Mouse (Mus musculus): ENCODE results near the gene Cdh18.
"Not testable (repeated sequence)": the region's sequence is repeated elsewhere in the genome, so short reads cannot be mapped to it uniquely, and the experiment has no call there.

Cdh18 gene

GRCm38 (mm10) chr15:23212068-23212467 is 663.2 kb downstream of the Cdh18 start:
- DNase-seq (ENCODE audit: low spot score in 2 of 2) = no peak

DNA sequence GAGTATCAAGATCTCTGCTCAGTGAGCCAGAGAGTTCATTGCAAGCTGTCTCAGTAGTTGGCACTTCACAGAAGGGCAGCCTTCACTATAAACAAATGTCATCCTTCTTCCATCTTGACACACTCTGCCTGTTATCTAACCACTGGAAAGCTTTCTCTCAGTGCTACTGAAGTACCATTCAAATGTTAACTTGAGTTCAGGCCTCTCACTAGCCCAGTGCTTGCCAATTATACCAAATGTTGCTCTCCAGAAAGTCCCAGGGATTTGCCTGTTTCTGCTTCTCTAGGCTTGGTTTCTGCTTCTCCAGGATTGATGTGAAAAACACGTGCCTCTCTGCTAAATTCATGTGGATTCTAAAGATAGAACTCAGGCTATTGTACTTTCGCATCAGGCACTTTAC is 681.8 kb downstream of the Cdh18 start:
- DNase-seq (ENCODE audit: low spot score in 2 of 2) = no peak

- DNase-seq (ENCODE audit: low spot score in 2 of 2) = no peak
Observed at GRCm38 (mm10) chr15:23257751-23258440, 709.1 kb downstream of the Cdh18 start.

- DNase-seq (ENCODE audit: low spot score in 2 of 2) = no peak
Observed at GRCm38 (mm10) chr15:23278421-23278820, 729.6 kb downstream of the Cdh18 start.

- no peak for DNase-seq (ENCODE audit: low spot score in 2 of 2)
Observed at GRCm38 (mm10) chr15:23305018-23305417, 756.2 kb downstream of the Cdh18 start.

DNA sequence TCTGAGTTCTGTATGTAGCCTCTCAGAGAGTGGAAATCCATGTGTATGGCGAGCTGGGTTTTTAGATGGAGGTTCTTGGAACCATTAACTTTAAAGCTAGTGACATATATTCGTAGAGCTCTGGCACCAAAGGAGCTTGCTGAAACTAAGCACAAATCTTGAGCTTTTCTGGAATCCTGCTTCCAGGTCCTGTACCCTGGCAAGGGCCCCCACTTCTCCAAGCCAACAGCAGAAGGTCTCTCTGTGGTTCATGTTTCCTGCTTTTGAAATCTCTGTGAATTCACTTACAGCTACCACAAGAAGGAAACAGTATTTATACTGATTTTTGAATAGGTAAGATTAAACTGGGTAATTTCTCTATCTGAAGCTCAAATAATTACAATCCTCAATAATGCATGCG is 767.9 kb downstream of the Cdh18 start:
- DNase-seq (ENCODE audit: low spot score in 2 of 2) = no peak

DNA sequence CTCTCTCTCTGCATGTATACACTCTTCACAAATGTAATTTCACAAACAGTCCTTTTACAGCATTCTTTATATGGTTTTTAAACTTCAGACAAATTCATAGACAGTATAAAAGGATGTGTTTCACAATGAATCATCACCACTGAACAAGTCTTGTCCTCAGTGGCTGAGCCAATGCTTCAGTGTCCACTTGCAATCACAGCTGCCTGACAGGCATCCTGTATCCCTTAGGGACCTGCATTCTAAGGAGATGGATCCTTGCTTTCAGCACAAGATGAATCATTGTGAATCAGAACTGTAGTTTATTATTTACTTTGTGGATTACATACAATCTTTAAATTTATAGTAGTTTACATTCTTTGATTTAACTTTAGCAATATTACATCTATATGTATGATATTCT is 768.6 kb downstream of the Cdh18 start:
- DNase-seq (ENCODE audit: low spot score in 2 of 2) = no peak

DNA sequence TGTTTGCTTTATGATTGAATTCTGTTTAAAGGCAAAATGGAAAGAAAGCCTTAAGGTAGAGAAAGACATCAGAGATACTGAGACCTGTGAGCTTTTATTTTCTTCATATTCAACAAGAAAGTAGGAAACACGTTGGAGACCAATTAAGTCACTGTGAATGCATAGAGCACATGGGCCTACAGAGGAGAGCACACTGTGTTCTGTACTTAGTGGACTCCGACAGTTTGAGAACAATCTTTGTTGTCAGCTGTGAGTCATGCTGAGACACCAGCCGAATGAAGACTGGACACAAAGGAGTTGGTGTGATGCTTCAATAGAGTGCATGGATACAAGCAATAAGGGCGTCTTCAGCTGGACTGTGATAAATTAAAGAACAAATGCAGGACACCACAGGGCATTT is 791.5 kb downstream of the Cdh18 start:
- DNase-seq (ENCODE audit: low spot score in 2 of 2) = not testable (repeated sequence)

DNA sequence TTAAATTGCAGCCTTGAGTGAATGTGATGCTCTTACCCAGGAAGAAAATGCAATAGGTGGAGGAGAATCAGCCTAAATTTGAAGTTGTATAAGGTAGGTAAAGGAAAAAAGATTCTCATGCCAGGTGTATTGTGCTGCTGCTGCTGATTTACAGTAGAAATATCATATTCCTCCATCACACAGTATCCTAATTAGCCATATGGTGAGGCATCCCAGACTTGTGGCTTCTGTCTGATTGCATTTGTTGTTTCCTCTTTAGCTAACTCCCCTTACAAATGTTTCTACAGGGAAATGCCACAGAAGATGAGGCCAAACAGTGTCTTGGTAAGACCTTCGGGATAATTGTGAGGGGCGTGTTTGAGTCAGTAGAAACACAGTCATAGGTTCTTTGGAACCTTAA is 802.3 kb downstream of the Cdh18 start:
- DNase-seq (ENCODE audit: low spot score in 2 of 2) = no peak

GRCm38 (mm10) chr15:23366325-23366724 is 817.5 kb downstream of the Cdh18 start:
- DNase-seq (ENCODE audit: low spot score in 2 of 2) = no peak

DNA sequence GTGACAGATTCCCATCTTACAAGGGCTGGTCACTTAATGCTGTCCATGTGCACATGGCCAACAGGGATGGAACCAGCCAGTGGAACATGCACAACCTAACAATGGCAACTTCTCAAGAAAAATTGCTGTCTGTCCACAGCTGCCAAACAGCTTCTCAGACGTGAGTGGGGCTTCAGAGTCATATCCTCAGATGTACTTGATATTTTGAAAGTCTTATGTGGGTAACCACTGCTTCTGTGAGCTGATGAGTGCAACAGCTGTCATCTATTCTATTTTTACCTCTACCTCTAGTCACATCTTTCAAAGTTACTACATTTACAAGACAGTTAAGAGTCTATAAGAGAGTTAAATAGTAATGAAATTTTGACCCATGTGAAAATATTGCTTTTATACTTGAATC is 818.9 kb downstream of the Cdh18 start:
- no peak for DNase-seq (ENCODE audit: low spot score in 2 of 2)

DNA sequence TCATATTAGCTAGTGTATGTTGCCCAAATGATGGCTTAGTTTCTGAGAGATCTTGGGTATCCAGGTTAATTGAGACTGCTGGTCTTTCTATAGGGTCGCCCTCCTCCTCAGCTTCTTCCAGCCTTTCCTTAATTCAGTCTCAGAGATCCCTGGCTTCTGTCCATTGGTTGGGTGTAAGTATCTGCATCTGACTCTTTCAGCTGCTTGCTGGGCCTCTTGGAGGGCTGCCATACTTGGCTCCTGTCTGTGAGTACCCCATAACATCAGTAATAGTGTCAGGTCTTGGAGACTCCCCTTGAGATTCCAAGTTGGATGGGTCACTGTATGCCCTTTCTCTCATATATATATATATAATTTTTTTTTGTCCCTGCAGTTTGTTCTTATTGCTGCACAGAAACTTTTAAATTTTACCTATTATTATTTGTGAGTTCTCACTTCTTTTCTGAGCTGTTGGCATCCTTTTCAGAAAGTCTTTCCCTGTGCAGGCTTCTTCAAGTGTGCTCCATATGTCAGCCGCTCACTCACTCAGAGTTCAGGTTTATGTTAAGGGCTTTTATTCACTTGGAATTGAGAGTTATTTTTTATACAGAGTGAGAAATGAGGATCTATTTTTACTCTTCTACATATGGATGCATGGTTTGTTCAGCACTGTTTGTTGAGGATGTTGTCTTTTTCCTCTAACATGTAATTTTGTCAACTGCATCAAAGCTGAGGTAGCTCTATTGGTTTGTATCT is 829.4 kb downstream of the Cdh18 start:
- no peak for DNase-seq (ENCODE audit: low spot score in 2 of 2)

- DNase-seq (ENCODE audit: low spot score in 2 of 2) = no peak
Observed at GRCm38 (mm10) chr15:23385816-23386215, 837.0 kb downstream of the Cdh18 start.

- no peak for DNase-seq (ENCODE audit: low spot score in 2 of 2)
Observed at GRCm38 (mm10) chr15:23396646-23397045, 847.8 kb downstream of the Cdh18 start.

DNA sequence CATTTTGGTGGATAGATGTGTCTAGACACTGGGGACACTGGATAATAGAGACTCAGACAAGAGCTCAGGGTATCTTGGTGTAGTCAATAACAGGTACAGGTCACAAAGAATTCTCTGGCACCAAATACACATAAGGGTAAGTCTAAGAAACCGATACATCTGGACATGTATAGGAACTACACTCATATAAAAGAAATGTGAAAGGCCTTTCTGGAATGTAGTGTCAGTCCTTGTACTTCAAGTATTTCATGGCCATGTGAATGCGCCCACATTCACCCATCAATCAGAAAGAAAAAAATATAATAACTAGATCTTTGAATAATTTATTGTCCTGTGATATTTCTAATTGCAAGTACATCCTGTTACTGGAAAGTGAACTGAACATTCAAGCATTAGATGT is 855.0 kb downstream of the Cdh18 start:
- DNase-seq (ENCODE audit: low spot score in 2 of 2) = no peak

DNA sequence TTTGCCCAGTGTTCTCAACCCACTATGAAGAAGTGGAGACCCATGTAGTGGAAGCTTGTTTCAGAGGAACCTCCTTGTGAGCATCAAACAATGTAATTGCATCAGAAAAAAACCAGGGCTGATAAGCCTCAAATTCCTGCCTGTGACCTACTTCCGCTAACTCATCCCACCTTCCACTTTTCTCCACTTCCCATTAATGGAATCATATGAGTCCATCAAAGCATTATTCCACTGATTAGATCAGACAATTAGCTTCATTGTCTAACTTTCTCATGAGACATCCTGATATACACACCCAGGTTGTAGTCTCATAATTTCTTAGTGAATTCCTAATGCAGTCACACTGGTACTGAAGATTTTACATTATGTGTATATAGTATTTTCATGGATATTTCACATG is 859.4 kb downstream of the Cdh18 start:
- DNase-seq (ENCODE audit: low spot score in 2 of 2) = no peak

DNA sequence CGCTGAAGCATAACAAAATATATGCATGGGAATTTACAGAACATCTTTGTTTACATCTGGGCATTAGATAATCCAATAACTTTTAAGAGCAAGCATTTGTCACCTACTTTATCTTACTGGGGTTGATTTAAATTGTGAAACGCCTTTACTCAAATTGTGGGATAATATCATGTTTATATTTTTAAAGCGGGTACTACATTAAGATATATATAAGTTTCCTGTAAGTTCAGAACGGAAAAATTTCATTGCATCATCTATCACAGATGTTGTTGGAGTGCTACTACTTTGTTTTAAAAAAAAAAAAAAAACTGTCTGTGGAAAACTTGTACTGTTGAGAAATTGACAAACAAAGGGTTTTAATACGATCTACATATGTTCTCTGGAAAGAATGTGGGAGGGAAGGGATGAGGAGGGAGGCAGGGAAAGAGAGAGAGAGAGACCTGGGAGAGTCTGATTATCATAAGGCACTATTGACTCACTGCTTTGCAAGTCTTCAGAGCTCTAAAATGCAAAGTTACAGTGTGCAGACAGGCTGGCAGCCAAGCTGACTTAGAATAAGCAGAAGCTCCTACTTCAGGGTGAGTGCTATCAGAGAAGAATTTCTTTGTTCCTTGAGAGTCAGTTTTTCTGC is 867.7 kb downstream of the Cdh18 start:
- DNase-seq (ENCODE audit: low spot score in 2 of 2) = no peak

- no peak for DNase-seq (ENCODE audit: low spot score in 2 of 2)
Observed at GRCm38 (mm10) chr15:23418158-23418557, 869.3 kb downstream of the Cdh18 start.

DNA sequence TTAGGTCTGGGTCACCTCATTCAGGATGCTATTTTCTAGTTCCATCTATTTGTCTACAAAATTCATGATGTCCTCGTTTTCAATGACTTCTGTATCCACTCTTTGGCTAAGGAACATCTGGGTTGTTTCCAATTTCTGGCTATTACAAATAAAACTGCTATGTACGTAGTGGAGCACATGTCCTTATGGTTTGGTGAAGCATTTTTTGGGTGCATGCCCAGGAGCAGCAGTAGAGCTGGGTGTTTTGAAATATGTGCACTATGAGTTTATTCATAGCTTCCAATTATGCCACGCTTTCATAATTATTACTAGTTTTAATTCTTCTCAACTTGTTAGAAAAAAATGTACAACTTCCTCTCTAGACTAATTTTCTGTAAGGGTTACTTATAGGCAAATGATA is 871.2 kb downstream of the Cdh18 start:
- DNase-seq (ENCODE audit: low spot score in 2 of 2) = no peak

DNA sequence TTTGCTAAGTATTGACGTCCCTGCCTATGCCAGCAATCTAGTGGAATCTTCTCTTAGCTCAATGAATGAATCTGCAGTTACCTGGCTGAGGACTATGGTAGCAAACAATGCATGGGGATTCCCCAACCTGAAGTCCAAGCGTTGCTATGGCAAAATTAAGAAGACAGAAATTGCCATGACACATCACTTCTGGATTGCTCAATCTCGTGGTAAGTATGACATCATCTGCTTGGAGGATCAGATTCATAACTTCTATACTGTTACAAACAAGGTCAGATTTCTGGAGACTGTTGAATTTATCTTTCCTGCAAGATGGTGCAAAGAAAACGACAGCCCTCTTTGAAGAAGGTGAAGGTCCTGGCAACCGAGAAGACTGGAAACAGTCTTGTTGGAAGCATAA is 881.2 kb downstream of the Cdh18 start:
- no peak for DNase-seq (ENCODE audit: low spot score in 2 of 2)

DNA sequence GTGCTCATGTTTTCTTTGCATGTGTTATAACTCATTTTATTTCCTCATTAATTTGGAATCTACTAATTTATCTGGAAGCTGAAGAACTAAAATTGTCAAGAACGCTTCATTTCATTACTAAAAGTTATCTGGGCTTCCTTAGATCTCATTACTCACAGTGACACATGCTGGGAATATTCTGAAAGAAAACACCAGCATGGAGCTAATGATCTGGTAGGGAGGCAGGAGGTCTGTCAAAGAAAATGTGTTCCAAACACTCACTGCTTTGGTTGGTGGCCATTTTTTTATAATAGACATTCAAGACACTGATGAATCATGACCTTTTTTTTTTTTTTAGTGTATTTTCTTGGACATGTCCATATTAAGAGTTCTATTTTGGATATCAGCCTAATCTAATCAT is 899.7 kb downstream of the Cdh18 start:
- DNase-seq (ENCODE audit: low spot score in 2 of 2) = no peak

- DNase-seq (ENCODE audit: low spot score in 2 of 2) = no peak
Observed at GRCm38 (mm10) chr15:23452098-23452625, 903.3 kb downstream of the Cdh18 start.

- no peak for DNase-seq (ENCODE audit: low spot score in 2 of 2)
Observed at GRCm38 (mm10) chr15:23453331-23453730, 904.5 kb downstream of the Cdh18 start.
